Mouse (Mus musculus) cerebellum, postnatal 14 days (tissue): ENCODE results near the gene Zcchc14.

Experiments
- DNase-seq, 2 experiments: peaks; one replicate each; pipeline ENCODE4 v3.0.0; 2021; ENCODE audit warnings: mixed read lengths in 2 of 2

The Zcchc14 gene

GRCm38 (mm10) chr8:121663101-121663500 is 10.4 kb upstream of the Zcchc14 start:
- DNase-seq, result no peak

- no peak for DNase-seq
These were observed 9.1 kb upstream of the Zcchc14 start for GRCm38 (mm10) chr8:121661631-121662357.

GRCm38 (mm10) chr8:121660602-121661001 is 7.9 kb upstream of the Zcchc14 start:
- peak; percentile 65 to 75 for DNase-seq

- no peak for DNase-seq
These were observed 2.3 kb upstream of the Zcchc14 start for GRCm38 (mm10) chr8:121654966-121655494.

GRCm38 (mm10) chr8:121654131-121654530 is 1.4 kb upstream of the Zcchc14 start:
- no peak for DNase-seq

- no peak for DNase-seq
These were observed 779 bp upstream of the Zcchc14 start for GRCm38 (mm10) chr8:121653340-121654019.

- peak; percentile 76 to 79 for DNase-seq
These were observed 783 bp downstream of the Zcchc14 start for GRCm38 (mm10) chr8:121651874-121652361.

GRCm38 (mm10) chr8:121651308-121651873 is 1.3 kb downstream of the Zcchc14 start:
- peak in 1 of 2 experiments; percentile 65 for DNase-seq

GRCm38 (mm10) chr8:121650389-121651307 is 2.1 kb downstream of the Zcchc14 start:
- no peak for DNase-seq

GRCm38 (mm10) chr8:121649904-121650303 is 2.8 kb downstream of the Zcchc14 start:
- no peak for DNase-seq

GRCm38 (mm10) chr8:121649423-121649822 is 3.3 kb downstream of the Zcchc14 start:
- DNase-seq, result no peak

- DNase-seq, result no peak
These were observed 4.2 kb downstream of the Zcchc14 start for GRCm38 (mm10) chr8:121648451-121648850.

GRCm38 (mm10) chr8:121647511-121648215 is 5.0 kb downstream of the Zcchc14 start:
- DNase-seq, result no peak

- DNase-seq, result no peak
These were observed 9.3 kb downstream of the Zcchc14 start for GRCm38 (mm10) chr8:121643384-121643783.

GRCm38 (mm10) chr8:121642804-121643203 is 9.9 kb downstream of the Zcchc14 start:
- DNase-seq, result no peak

GRCm38 (mm10) chr8:121636180-121636579 is 16.5 kb downstream of the Zcchc14 start:
- DNase-seq, result no peak

GRCm38 (mm10) chr8:121635534-121635933 is 17.2 kb downstream of the Zcchc14 start:
- DNase-seq, result no peak

- no peak for DNase-seq
These were observed 20.3 kb downstream of the Zcchc14 start for GRCm38 (mm10) chr8:121632401-121632800.

GRCm38 (mm10) chr8:121631645-121632071 is 21.0 kb downstream of the Zcchc14 start:
- DNase-seq, result no peak

- DNase-seq, result no peak
These were observed 24.0 kb downstream of the Zcchc14 start for GRCm38 (mm10) chr8:121628681-121629080.

GRCm38 (mm10) chr8:121623043-121623442 is 29.7 kb downstream of the Zcchc14 start:
- no peak for DNase-seq

GRCm38 (mm10) chr8:121621879-121622278 is 30.8 kb downstream of the Zcchc14 start:
- no peak for DNase-seq
